Comparison of ENCODE assay signal across 10 mouse cellular contexts in genomic region chr8:111769296-111769695, GRCm38 (mm10). TPM values are rescaled to one million over a fixed set of nuclear protein-coding genes. Genes with fewer than 3 reads are reported as not detected.
DNase-seq lines count a peak whose midpoint lies in the region; ATAC-seq and TF ChIP-seq lines count a peak whose summit lies in the region.
"Had no signal": no experiment of that assay in that cellular context is flagged by ENCODE, and none has a peak within 500 bp of the region (broad histone marks: within the 10 kb centered on the region; RNA-seq: fewer than 3 reads in every experiment).

No protein-coding gene starts in this region.

- no peaks in the 10 kb centered on the region for H3K27me3 ChIP-seq in heart, embryonic 13.5 days (replicated peaks)
- no peaks in the 10 kb centered on the region for H3K27me3 ChIP-seq in E14TG2a.4 (ENCODE audit: insufficient read depth, low read length)
- H3K27me3 ChIP-seq in embryonic facial prominence, embryonic 14.5 days (replicated peaks; ENCODE audit: control insufficient read depth, insufficient read depth, low read length), result no peaks in the 10 kb centered on the region
- no peaks in the 10 kb centered on the region for H3K27me3 ChIP-seq in limb, embryonic 10.5 days (ENCODE audit: low read depth, poor library complexity, severe bottlenecking)
- H3K27me3 ChIP-seq: neural tube, embryonic 12.5 days had no signal

- intact Hi-C loops in left cerebral cortex, postnatal 25 days (cut with DNase I), result no loop called here

- no peaks in the 10 kb centered on the region for H3K9me3 ChIP-seq in heart, embryonic 13.5 days
- H3K9me3 ChIP-seq in E14TG2a.4 (ENCODE audit: low read length), result no peaks in the 10 kb centered on the region
- H3K9me3 ChIP-seq in embryonic facial prominence, embryonic 14.5 days (ENCODE audit: control insufficient read depth, low read length), result no peaks in the 10 kb centered on the region
- H3K9me3 ChIP-seq in limb, embryonic 10.5 days (replicated peaks), result no peaks in the 10 kb centered on the region
- H3K9me3 ChIP-seq: neural tube, embryonic 12.5 days had no signal

- H3K27ac ChIP-seq in heart, embryonic 13.5 days (replicated peaks), result peak overlapping the region; percentile 62
- H3K27ac ChIP-seq in embryonic facial prominence, embryonic 14.5 days (replicated peaks; ENCODE audit: low read depth, low read length), result peak overlapping the region; percentile 17; the same call in 1 of the 2 replicates
- H3K27ac ChIP-seq in limb, embryonic 10.5 days, result peak overlapping the region; percentile 85

- no peak overlapping the region for H3K4me3 ChIP-seq in heart, embryonic 13.5 days
- H3K4me3 ChIP-seq in E14TG2a.4 (replicated peaks; ENCODE audit: low read length), result peak overlapping the region; percentile 67
- no peak overlapping the region for H3K4me3 ChIP-seq in embryonic facial prominence, embryonic 14.5 days (ENCODE audit: low read depth, low read length)
- no peak overlapping the region for H3K4me3 ChIP-seq in limb, embryonic 10.5 days
- H3K4me3 ChIP-seq: neural tube, embryonic 12.5 days had no signal

- peak overlapping the region; percentile 25; the same call in 1 of the 2 replicates for H3K9ac ChIP-seq in heart, embryonic 13.5 days
- no peak overlapping the region for H3K9ac ChIP-seq in embryonic facial prominence, embryonic 14.5 days (ENCODE audit: low read depth, low read length)
- H3K9ac ChIP-seq: neural tube, embryonic 12.5 days had no signal

- DNase-seq in heart, postnatal 4 days, result no peak
- DNase-seq in embryonic facial prominence, embryonic 14.5 days (ENCODE audit: low spot score), result no peak
- no peak for DNase-seq in limb, embryonic 10.5 days (ENCODE audit: low spot score)
- no peak for DNase-seq in left cerebral cortex, postnatal 25 days (ENCODE audit: low spot score in 2 of 2)
- DNase-seq in natural killer cell, adult 2 months (ENCODE audit: low spot score in 2 of 2), result no peak
- DNase-seq in urinary bladder, postnatal 25 days (ENCODE audit: low spot score), result no peak
- DNase-seq: thymus, postnatal 14 days had no signal

- no peak overlapping the region for H3K4me2 ChIP-seq in heart, embryonic 13.5 days
- no peak overlapping the region for H3K4me2 ChIP-seq in embryonic facial prominence, embryonic 14.5 days (ENCODE audit: low read depth, low read length)
- H3K4me2 ChIP-seq: neural tube, embryonic 12.5 days had no signal

- WGBS in heart, embryonic 13.5 days, result 75% methylated on average over 15 of the region's 15 CpGs
- WGBS in embryonic facial prominence, embryonic 14.5 days, result 69% methylated on average over 13 of the region's 15 CpGs
- 61% methylated on average over 15 of the region's 15 CpGs for WGBS in limb, embryonic 10.5 days

- no peak for TF ChIP-seq CTCF in E14TG2a.4 (conservative IDR thresholded peaks at IDR 0.05; ENCODE audit: low read length)

- peaks cover 59% of the 10 kb centered on the region for H3K36me3 ChIP-seq in heart, embryonic 13.5 days
- peaks cover 62% of the 10 kb centered on the region for H3K36me3 ChIP-seq in E14TG2a.4 (ENCODE audit: insufficient read depth, low read length)
- peaks cover 46% of the 10 kb centered on the region for H3K36me3 ChIP-seq in embryonic facial prominence, embryonic 14.5 days (ENCODE audit: control insufficient read depth, insufficient read depth, low read length)
- peaks cover 57% of the 10 kb centered on the region for H3K36me3 ChIP-seq in limb, embryonic 10.5 days

- peaks cover 44% of the 10 kb centered on the region for H3K4me1 ChIP-seq in heart, embryonic 13.5 days
- H3K4me1 ChIP-seq in E14TG2a.4 (replicated peaks; ENCODE audit: low read depth, low read length), result peaks cover 93% of the 10 kb centered on the region
- H3K4me1 ChIP-seq in embryonic facial prominence, embryonic 14.5 days (ENCODE audit: control insufficient read depth, insufficient read depth, low read length), result 0 out of 2 replicates have a peak, but pooled peaks cover 4% of the 10 kb centered on the region
- H3K4me1 ChIP-seq in limb, embryonic 10.5 days, result peaks cover 38% of the 10 kb centered on the region

- no peak for ATAC-seq in heart, embryonic 13.5 days (ENCODE audit: extremely low read depth, insufficient number of reproducible peaks, low FRiP score, low TSS enrichment)
- ATAC-seq in embryonic facial prominence, embryonic 14.5 days (ENCODE audit: low read depth), result no peak

RNA-seq across cellular contexts. Expression of gene Bcar1, which starts 25.7 kb away (rescaled TPM):
- polyA plus RNA-seq in heart, embryonic 13.5 days (2015; fragmentation: Nextera tagmentation; extraction: Ambion mirVana), result 40.2 and 43.4 TPM in 2 replicates
- 10 to 100 TPM; 62.7 to 65.0 TPM for total RNA-seq in heart, postnatal 4 days (2021)
- polyA plus RNA-seq in embryonic facial prominence, embryonic 14.5 days (2014; fragmentation: Nextera tagmentation; extraction: Ambion mirVana), result 34.9 and 35.3 TPM in 2 replicates
- polyA plus RNA-seq in limb, embryonic 10.5 days (2016; fragmentation: Nextera tagmentation; extraction: Ambion mirVana), result 50.2 and 50.4 TPM in 2 replicates
- 10 to 100 TPM; 50.6 to 51.7 TPM for total RNA-seq in left cerebral cortex, postnatal 25 days (2021)

Comparison
In these comparisons a context has a peak if more than half of its experiments do, and no peak if none do; other contexts are left out.
1. H3K27ac ChIP-seq: peak in every context shown above with its lines; median percentile 85 in limb, embryonic 10.5 days; 62 in heart, embryonic 13.5 days; 17 in embryonic facial prominence, embryonic 14.5 days.